Mouse (Mus musculus) B cell, adult 2 months (primary cell): ENCODE measurements around the gene Gm20481.
"Not testable (repeated sequence)": the region's sequence is repeated elsewhere in the genome, so short reads cannot be mapped to it uniquely, and the experiment has no call there.

Experiments
- DNase-seq, 2 experiments: peaks; one replicate each; pipeline ENCODE4 v3.0.0; 2022

Gm20481 gene

DNA sequence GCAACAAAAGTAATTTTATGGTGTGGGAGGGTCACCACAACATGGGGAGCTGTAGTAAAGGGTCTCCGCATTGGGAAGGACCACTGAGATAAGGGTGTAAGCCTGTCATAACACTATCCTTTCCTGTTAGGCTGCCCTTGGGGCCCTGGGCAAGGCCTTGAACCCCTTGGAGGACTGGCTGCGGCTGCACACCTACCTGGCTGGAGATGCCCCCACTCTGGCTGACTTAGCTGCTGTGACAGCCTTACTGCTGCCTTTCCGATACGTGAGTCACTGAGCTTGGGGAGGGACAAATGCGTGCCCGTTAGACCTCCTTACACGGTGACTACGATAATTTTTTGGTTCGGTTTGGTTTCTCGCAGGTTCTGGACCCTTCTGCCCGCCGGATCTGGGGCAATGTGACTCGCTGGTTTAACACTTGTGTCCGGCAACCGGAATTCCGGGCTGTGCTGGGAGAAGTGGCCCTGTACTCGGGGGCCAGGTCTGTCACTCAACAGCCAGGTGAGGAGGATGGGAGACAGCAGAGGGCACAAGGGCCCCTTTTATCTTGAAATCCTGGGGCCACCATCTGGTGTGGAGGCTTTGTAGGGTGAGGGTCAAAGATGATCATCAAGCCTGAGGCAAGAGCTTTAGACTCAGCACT, 34.5 kb downstream of the Gm20481 start:
- DNase-seq = no peak

DNA sequence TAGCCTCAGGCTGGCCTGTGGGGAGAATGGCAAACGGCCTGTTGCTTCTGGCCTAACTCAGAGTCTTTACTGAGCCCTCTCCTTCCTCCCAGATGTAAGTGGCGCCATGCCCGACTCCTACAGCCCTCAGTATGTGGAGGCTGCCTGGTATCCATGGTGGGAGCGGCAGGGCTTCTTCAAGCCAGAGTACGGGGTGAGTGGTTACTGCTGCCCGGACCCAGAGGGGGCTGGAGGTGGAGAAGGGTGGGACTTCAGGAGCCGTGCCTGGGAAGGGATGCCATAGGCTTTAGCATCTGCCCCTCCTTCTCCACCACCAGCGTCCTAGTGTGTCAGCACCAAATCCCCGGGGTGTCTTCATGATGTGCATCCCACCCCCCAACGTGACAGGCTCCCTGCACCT, 35.4 kb downstream of the Gm20481 start:
- no peak for DNase-seq

DNA sequence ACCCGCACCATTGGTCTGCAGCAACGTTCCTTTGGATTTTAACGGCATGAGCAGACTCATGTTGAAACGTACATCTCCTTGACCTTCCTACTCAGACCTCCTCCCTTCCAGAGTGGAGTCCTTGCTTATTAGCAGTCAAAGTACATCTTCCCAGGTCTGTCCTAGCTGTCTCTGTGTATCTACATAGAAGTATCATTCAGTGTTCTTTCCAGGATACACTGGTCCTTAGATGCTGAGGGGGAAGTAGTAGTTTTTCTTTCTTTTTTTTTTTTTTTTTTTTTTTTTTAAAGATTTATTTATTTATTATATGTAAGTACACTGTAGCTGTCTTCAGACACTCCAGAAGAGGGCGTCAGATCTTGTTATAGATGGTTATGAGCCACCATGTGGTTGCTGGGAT, 36.2 kb downstream of the Gm20481 start:
- not testable (repeated sequence) for DNase-seq

DNA sequence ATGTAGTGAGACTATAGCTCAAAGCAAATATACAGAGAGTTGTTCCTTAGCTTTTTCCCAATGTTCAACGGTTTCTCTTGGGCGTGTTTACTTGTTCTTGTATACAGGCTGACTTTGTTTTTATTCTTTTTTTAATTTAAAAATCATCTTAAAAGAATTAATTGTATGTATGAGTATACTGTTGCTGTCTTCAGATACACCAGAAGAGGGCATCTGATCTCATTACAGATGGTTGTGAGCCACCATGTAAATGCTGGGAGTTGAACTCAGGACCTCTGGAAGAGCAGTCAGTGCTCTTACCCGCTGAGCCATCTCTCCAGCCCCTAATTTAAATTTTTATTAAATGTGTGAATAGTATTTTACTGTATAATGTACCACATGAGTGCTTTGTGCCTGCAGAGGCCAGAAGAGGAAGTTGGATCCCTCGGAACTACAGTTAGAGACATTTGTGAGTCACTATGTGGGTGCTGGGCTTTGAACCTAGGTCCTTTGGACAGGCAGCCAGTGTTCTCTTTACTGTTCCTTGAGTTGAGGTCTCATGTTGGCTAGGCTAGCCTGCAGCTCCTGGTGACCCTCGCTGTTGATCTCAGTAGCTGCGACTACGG, 37.8 kb downstream of the Gm20481 start:
- peak; percentile 33 to 34 for DNase-seq

DNA sequence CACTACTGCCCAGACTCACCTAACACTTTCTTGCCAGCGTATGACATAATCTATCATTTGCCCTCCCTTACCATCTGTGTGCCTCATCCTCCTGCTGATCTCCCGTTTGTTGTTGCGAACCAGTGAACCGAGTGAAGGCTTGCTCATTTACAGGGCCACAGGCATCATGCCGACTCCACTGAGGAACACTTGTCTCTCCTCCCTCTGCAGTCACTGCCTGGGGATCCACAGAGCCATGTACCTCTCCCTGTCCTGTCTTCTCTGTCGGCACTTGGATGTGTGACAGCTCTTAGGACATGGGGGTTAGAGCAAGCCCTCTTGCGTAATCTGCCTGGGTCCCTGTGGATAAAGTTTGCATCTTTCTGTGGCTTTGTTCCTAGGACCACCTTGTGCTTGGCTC, 39.9 kb downstream of the Gm20481 start:
- DNase-seq = no peak

DNA sequence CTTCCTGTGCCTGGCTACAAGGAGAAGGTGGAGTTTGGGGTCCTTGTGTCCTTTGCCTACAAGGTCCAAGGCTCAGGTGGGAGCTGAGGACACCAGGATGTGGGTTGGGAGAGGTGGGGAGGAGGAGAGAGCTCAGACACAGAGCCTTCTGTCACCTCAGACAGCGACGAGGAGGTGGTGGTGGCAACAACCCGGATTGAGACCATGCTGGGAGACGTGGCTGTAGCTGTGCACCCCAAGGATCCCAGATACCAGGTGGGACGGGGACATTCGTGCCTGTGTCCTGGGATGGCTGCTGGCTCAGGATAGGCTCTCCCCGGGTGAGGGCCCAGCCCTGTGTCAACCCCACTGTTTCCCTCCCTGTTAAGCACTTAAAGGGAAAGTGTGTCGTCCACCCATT, 41.7 kb downstream of the Gm20481 start:
- no peak for DNase-seq

DNA sequence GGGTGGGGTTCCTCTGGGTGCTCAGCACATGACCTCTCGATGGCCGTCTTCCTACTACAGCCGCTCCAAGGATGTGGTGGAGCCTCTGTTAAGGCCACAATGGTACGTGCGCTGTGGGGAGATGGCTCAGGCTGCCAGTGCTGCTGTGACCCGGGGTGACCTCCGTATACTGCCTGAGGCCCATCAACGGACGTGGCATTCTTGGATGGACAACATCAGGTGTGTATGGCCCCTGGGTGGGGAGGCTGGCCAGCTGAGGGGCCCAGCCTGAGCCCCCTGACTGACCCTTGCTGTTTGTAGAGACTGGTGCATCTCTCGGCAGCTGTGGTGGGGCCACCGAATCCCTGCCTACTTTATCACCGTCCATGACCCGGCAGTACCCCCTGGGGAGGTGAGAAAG, 42.7 kb downstream of the Gm20481 start:
- no peak for DNase-seq

DNA sequence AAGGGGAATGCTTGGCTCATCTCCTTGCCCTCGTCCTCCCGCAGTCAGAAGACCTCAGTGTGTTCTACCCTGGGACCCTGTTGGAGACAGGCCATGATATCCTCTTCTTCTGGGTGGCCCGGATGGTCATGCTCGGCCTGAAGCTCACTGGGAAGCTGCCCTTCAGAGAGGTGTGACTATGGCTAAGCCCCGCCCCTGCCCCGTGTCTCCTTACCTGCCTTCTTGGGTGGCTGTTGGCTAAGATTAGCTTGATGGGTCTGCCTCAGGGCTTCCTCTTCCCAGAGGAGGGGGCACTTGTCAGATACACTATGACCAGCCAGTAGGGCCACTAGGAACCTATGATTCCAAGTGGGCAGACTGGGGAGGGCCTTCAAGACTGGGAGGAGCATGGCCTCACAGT, 43.5 kb downstream of the Gm20481 start:
- DNase-seq = no peak

DNA sequence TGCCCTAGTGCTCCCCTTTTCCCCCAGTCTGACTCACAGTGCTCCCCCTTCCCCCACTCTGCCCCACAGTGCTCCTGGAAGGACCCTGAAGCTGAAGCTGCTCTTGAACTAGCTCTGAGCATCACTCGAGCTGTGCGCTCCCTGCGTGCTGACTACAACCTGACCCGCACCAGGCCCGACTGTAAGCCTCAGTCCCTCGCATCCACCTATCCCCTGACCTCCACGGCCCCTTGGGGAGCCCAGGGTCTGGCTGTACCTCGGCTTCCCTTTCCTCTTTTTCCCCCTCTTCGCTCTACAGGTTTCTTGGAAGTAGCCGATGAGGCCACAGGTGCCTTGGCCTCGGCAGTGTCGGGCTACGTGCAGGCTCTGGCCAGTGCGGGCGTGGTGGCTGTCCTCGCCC, 45.6 kb downstream of the Gm20481 start:
- no peak for DNase-seq

DNA sequence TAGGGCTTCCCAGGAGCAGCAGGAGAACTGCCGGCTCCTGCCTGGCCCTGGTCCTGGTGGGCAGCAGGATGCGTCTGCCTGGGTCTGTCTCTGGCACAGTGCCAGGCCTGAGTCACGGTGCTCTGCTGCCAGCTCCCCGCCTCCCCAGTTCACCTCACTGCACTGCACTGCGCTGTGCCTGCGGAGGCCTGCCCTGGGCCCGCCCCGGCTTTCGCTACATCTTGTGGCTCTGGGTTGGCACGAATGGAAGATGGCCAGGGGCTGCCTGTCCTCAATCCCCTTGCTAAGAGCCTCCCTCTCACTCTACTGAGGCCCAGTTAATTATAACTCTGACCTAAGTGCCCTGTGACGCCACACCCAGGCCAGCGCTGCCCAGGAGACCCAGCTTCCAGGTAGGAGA, 46.7 kb downstream of the Gm20481 start, which contains the start of gene Vwa7:
Vwa7 (plus strand) TSS at position 204 of the 400 bp plus-strand sequence.
- DNase-seq = no peak

DNA sequence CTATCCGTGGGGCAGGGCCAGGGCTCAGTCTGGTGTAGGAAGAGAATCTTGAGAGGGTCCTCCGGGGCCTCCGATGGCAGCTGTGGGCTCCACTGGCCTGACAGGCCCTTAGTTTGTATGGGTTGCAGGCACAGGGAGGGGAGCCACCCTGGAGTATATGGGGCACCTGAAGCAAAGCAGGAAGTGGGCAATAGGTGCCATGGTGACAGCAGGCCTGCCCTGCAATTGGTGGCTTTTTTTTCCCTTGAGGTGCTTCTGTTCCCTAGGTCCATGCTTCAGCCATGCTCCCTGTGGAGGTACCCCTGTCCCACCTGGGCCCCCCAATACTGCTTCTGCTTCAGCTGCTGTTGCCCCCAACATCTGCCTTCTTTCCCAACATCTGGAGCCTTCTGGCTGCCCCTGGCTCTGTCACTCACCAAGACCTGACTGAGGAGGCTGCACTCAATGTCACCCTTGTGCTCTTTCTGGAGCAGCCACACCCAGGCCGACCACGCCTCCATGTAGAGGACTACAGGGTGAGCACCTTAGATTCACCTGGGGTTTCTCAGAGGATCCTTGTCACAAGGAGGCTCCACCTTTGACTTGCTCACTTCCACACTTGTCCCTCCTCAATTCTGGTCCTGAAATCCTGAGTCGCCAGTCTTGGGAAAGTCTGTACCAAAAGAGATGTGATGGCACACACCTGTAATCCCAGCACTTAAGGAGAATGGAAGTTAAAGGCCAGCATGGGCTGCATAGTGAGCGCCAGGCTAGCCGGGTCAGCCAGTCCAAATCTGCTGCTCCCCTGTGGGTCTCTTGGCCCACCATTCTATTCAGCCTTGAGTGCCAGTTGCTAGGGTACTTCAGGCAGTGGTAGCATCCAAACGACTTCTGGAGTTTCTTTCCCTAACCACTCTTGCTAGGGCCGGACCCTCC, 47.3 kb downstream of the Gm20481 start:
- no peak for DNase-seq

DNA sequence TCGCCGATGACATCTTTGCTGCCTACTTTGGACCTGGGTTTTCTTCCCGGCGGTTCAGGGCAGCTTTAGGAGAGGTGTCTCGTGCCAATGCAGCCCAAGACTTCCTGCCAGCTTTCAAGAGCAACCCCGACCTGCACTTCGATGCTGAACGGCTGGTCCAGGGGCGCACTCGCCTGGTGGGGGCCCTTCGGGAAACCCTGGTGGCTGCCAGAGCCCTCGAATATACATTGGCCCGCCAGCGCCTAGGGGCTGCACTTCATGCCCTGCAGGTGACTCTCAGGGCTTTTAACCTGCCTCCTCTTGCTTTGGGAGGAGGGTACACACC, 48.0 kb downstream of the Gm20481 start:
- DNase-seq = no peak

DNA sequence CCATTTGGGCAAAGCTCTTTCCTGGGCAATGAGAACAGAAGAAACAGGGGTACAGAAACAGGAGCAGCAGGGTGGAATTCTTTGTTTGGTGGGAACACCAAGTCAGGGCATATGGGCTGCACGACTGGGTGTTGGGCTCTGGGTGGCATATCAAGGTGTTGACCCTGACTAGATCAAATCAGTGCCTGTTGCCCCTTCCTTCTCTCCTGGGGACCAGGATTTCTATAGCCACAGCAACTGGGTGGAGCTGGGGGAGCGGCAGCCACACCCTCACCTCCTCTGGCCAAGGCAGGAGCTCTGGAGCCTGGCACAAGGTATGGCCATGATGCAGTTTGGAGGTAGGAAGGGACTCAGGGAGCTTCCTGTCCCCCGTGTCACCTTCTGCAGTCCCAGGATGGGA, 48.5 kb downstream of the Gm20481 start:
- DNase-seq = no peak

DNA sequence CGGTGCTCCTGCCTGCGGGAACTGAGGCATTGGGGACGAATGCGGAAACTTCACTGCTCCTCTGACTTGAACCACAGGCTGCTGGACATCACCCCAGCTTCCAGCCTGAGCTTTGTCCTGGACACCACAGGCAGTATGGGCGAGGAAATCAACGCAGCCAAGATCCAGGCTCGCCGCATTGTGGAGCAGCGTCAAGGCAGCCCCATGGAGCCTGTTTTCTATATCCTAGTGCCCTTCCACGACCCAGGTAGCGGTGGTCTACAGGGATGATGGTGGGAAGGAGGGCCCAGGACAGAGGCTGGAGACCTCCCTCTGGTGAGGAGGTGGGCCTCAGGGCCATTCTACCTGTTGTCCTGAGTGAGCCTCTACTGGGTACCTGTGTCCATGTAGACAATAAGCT, 50.2 kb downstream of the Gm20481 start:
- DNase-seq = no peak

DNA sequence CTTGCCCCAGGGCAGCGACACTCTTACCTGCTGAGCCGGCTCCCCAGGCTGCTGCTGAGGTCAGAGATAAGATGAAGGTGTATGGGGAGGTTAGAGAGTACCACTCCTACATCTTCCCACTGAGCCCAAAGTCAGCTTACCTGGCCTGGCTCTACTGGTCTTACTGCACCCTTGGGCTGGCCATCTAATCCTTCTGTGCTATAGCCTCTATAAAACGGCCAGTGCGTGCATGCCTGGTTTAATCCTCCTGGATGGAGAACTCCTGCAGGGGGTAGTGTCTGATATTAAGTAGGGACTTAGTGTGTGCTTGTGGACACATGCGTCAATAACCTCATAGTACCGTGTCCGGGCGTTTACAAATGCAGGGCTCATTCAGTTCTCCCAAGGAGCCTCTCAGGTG, 50.8 kb downstream of the Gm20481 start:
- DNase-seq = no peak

DNA sequence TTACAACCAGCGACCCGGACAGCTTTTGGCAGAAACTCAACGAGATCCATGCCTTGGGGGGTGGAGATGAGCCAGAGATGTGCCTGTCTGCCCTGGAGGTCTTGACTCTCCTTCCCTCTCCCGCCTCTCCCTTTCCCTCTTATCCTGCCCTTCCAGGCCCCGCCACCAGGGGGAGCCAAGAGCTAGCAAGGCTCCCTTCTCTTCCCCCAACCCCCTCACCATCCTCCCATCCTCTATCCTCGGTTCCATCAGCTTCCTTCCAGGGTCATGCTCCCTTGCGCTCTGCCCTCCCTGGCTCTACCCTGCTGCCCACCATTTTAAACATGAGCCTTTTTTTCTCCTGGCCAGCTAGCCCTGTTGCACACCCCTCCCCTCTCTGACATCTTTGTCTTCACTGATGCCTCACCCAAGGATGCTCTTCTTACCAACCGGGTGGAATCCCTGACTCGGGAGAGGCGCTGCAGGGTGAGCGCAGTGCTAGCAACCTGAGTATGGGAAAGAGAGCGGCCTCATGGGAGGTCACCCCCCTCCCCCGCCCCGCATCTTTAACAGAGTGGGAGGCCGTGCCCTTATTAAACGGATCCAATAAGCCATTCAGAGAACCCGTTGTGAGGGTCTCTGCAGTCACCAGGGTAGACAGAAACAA, 51.6 kb downstream of the Gm20481 start:
- DNase-seq = peak; percentile 93 to 95
